Mouse (Mus musculus) bone marrow, adult 2 months (tissue): ENCODE results near the gene Rpain. TPM values are rescaled to one million over a fixed set of nuclear protein-coding genes. Genes with fewer than 3 reads are reported as not detected.

ENCODE experiments used
- H3K27ac ChIP-seq: fragments of 200-500 bp; 2 replicates; pipeline ENCODE4 v1.5.1; 2012; ENCODE audit warnings: low read depth, mild to moderate bottlenecking, control low read depth, inconsistent platforms, low read length; ENCODE audit not compliant: control insufficient read depth, poor library complexity, insufficient read depth
- H3K4me1 ChIP-seq: fragments of 200-500 bp; 2 replicates; pipeline ENCODE4 v1.6.1; 2011; ENCODE audit warnings: low read length; ENCODE audit not compliant: control insufficient read depth, insufficient read depth
- H3K4me3 ChIP-seq: fragments of 200-500 bp; replicated peaks from 2 replicates; pipeline ENCODE3; 2011; ENCODE audit warnings: mild to moderate bottlenecking, low read depth, low read length, control low read depth; ENCODE audit not compliant: control insufficient read depth
- CTCF ChIP-seq: fragments of 200-500 bp; IDR thresholded peaks from 2 replicates; pipeline ENCODE4 v1.5.1; 2011; ENCODE audit warnings: low read length, control low read depth; ENCODE audit not compliant: control insufficient read depth, insufficient read depth
- POLR2A ChIP-seq: fragments of 200-500 bp; IDR thresholded peaks from 2 replicates; pipeline ENCODE4 v1.6.1; 2011; ENCODE audit warnings: low read depth, mild to moderate bottlenecking, control low read depth, low read length, borderline replicate concordance; ENCODE audit not compliant: control insufficient read depth
- WGBS: fragments of 180-500 bp; shearing (Covaris S2); methylation state at CpG from one replicate; pipeline ENCODE4 v1.1.7; 2018; 5-methylcytosine and 5-hydroxymethylcytosine counted together
- polyA plus RNA-seq: library from polyadenylated mRNA; stranded (reverse); fragments of >200 nt; gene quantifications from 2 replicates; pipeline ENCODE4 v1.2.4, GENCODE M21; 2011; ENCODE audit warnings: low replicate concordance; ENCODE audit not compliant: missing spikeins, insufficient read depth, insufficient read length

Gene Rpain
- polyA plus RNA-seq, 1 experiment = 149 TPM

- TF ChIP-seq CTCF (no peak), POLR2A (no peak)
- Histone ChIP-seq H3K4me3 (no peak overlapping the region), H3K4me1 (no peaks in the 10 kb centered on the region; the same call in 1 of the 2 replicates), H3K27ac (no peak overlapping the region)
- 68% methylated on average over 5 of the region's 5 CpGs for WGBS
These were observed 9.0 kb upstream of the Rpain start for GRCm38 (mm10) chr11:70960786-70961554.

GRCm38 (mm10) chr11:70964222-70964907 lies 5.6 kb upstream of the Rpain start:
- 90% methylated on average over 4 of the region's 4 CpGs for WGBS
- H3K4me3 ChIP-seq = no peak overlapping the region
- TF ChIP-seq CTCF (no peak), POLR2A (no peak)
- no peak overlapping the region for H3K27ac ChIP-seq
- H3K4me1 ChIP-seq = peaks cover 3% of the 10 kb centered on the region; the same call in 1 of the 2 replicates

- peak overlapping the region; percentile 92 for H3K4me3 ChIP-seq
- TF ChIP-seq CTCF = no peak
- TF ChIP-seq POLR2A = no peak
- peak overlapping the region; percentile 79 for H3K27ac ChIP-seq
- under 1% methylated on average over 25 of the region's 25 CpGs for WGBS
- peaks cover 3% of the 10 kb centered on the region; the same call in 1 of the 2 replicates for H3K4me1 ChIP-seq
These were observed 680 bp upstream of the Rpain start for GRCm38 (mm10) chr11:70969271-70969794.

- Histone ChIP-seq H3K4me1 (peaks cover 3% of the 10 kb centered on the region; the same call in 1 of the 2 replicates), H3K27ac (peak overlapping the region; percentile 90), H3K4me3 (peak overlapping the region; percentile 88)
- TF ChIP-seq POLR2A (no peak), CTCF (no peak)
- 8% methylated on average over 24 of the region's 24 CpGs for WGBS
These were observed 837 bp downstream of the Rpain start for GRCm38 (mm10) chr11:70970560-70971540.

- Histone ChIP-seq H3K27ac (no peak overlapping the region), H3K4me1 (peaks cover 3% of the 10 kb centered on the region; the same call in 1 of the 2 replicates), H3K4me3 (no peak overlapping the region)
- WGBS = 80% methylated on average over 1 of the region's 1 CpGs
- TF ChIP-seq CTCF (no peak), POLR2A (no peak)
These were observed 2.6 kb downstream of the Rpain start for GRCm38 (mm10) chr11:70972586-70972985.

- TF ChIP-seq CTCF (peak; percentile 19; the same call in 1 of the 2 replicates), POLR2A (no peak)
- peaks cover 1% of the 10 kb centered on the region; the same call in 1 of the 2 replicates for H3K4me1 ChIP-seq
- H3K27ac ChIP-seq = no peak overlapping the region
- WGBS = 67% methylated on average over 4 of the region's 4 CpGs
- H3K4me3 ChIP-seq = no peak overlapping the region
These were observed 3.9 kb downstream of the Rpain start for GRCm38 (mm10) chr11:70973947-70974346.

GRCm38 (mm10) chr11:70975193-70975592 lies 5.2 kb downstream of the Rpain start:
- Histone ChIP-seq H3K27ac (no peak overlapping the region), H3K4me3 (no peak overlapping the region), H3K4me1 (no peaks in the 10 kb centered on the region; the same call in 1 of the 2 replicates)
- TF ChIP-seq CTCF = no peak
- no peak for TF ChIP-seq POLR2A
- 62% methylated on average over 2 of the region's 2 CpGs for WGBS

- no peak for TF ChIP-seq CTCF
- TF ChIP-seq POLR2A = no peak
- H3K4me1 ChIP-seq = no peaks in the 10 kb centered on the region; the same call in 1 of the 2 replicates
- no peak overlapping the region for H3K27ac ChIP-seq
- no peak overlapping the region for H3K4me3 ChIP-seq
- WGBS = 86% methylated on average over 6 of the region's 6 CpGs
These were observed 7.3 kb downstream of the Rpain start for GRCm38 (mm10) chr11:70977293-70977692.
